Mouse (Mus musculus) lung, embryonic 15.5 days (tissue): ENCODE data around the gene Tdrd12. TPM values are rescaled to one million over a fixed set of nuclear protein-coding genes. Genes with fewer than 3 reads are reported as not detected.
"Not testable (repeated sequence)": the region's sequence is repeated elsewhere in the genome, so short reads cannot be mapped to it uniquely, and the experiment has no call there.

Experiments used
- ATAC-seq: fragments of 200-750 bp; cut with Nextera tagmentation; 2 replicates; pipeline ENCODE4 v1.8.0; 2017; ENCODE audit warnings: moderate number of reproducible peaks, borderline replicate concordance; ENCODE audit not compliant: low FRiP score, low TSS enrichment; ENCODE audit errors: extremely low read depth
- H3K27ac ChIP-seq: fragments of 300-500 bp; sonication (generic); 2 replicates; pipeline ENCODE4 v1.5.1; 2015; ENCODE audit warnings: moderate library complexity, mild to moderate bottlenecking, inconsistent platforms
- H3K27me3 ChIP-seq: fragments of 300-500 bp; sonication (generic); 2 replicates; pipeline ENCODE4 v1.6.1; 2015; ENCODE audit warnings: inconsistent platforms
- H3K36me3 ChIP-seq: fragments of 300-500 bp; sonication (generic); 2 replicates; pipeline ENCODE4 v1.6.1; 2015; ENCODE audit warnings: inconsistent platforms
- H3K4me1 ChIP-seq: fragments of 300-500 bp; sonication (generic); 2 replicates; pipeline ENCODE4 v1.6.1; 2015; ENCODE audit warnings: inconsistent platforms
- H3K4me2 ChIP-seq: fragments of 300-500 bp; sonication (generic); 2 replicates; pipeline ENCODE4 v1.6.1; 2015; ENCODE audit warnings: inconsistent platforms, mild to moderate bottlenecking, moderate library complexity
- H3K4me3 ChIP-seq: fragments of 300-500 bp; sonication (generic); 2 replicates; pipeline ENCODE4 v1.5.1; 2015; ENCODE audit warnings: mild to moderate bottlenecking, inconsistent platforms
- H3K9ac ChIP-seq: fragments of 300-500 bp; sonication (generic); 2 replicates; pipeline ENCODE4 v1.6.1; 2015; ENCODE audit warnings: inconsistent platforms
- H3K9me3 ChIP-seq: fragments of 300-500 bp; sonication (generic); 2 replicates; pipeline ENCODE4 v1.6.1; 2016; ENCODE audit warnings: inconsistent platforms
- WGBS: fragments of 180-500 bp; shearing (Covaris S2); methylation state at CpG from one replicate; pipeline ENCODE4 v1.1.7; 2015; 5-methylcytosine and 5-hydroxymethylcytosine counted together
- polyA plus RNA-seq: library from polyadenylated mRNA; unstranded; fragments of >200 nt; fragmentation: Nextera tagmentation; extraction: Ambion mirVana; gene quantifications from 2 replicates; pipeline ENCODE4 v1.2.1, GENCODE M21; 2015

Gene Tdrd12
- polyA plus RNA-seq, result 0.29 and 0.30 TPM in 2 replicates

- no peak within 1 kb of the TSS for H3K4me2 ChIP-seq
- no peak for ATAC-seq
- H3K27ac ChIP-seq, result no peak within 1 kb of the TSS
- no peaks in the 10 kb centered on the region for H3K9me3 ChIP-seq
- no peak within 1 kb of the TSS for H3K4me3 ChIP-seq
- H3K27me3 ChIP-seq, result no peaks in the 10 kb centered on the region
- H3K9ac ChIP-seq, result no peak within 1 kb of the TSS
- H3K4me1 ChIP-seq, result no peaks in the 10 kb centered on the region
- no peaks in the 10 kb centered on the region for H3K36me3 ChIP-seq
- 87% methylated on average over 17 of the region's 17 CpGs for WGBS
These were observed at the start of gene Tdrd12 for GRCm38 (mm10) chr7:35537562-35537961. Gene Tdrd12 (minus strand): TSS chr7:35537745.

- WGBS, result 15% methylated on average over 15 of the region's 15 CpGs
- H3K27me3 ChIP-seq, result peaks cover 32% of the 10 kb centered on the region
- no peak overlapping the region for H3K27ac ChIP-seq
- H3K36me3 ChIP-seq, result no peaks in the 10 kb centered on the region
- ATAC-seq, result no peak
- H3K9me3 ChIP-seq, result no peaks in the 10 kb centered on the region
- peak overlapping the region; percentile 97 for H3K4me2 ChIP-seq
- peak overlapping the region; percentile 91 for H3K4me3 ChIP-seq
- peaks cover 22% of the 10 kb centered on the region for H3K4me1 ChIP-seq
- H3K9ac ChIP-seq, result peak overlapping the region; percentile 80
These were observed 49.4 kb upstream of the Tdrd12 start for GRCm38 (mm10) chr7:35586906-35587445.

GRCm38 (mm10) chr7:35586055-35586905 is 48.7 kb upstream of the Tdrd12 start, which contains the start of gene Ankrd27:
Gene Ankrd27 (plus strand): TSS chr7:35586244.
- 0% methylated on average over 49 of the region's 49 CpGs for WGBS
- peak; percentile 98 for ATAC-seq
- H3K27ac ChIP-seq, result peak within 1 kb of the TSS; percentile 65
- H3K36me3 ChIP-seq, result no peaks in the 10 kb centered on the region
- peaks cover 39% of the 10 kb centered on the region for H3K27me3 ChIP-seq
- H3K9me3 ChIP-seq, result no peaks in the 10 kb centered on the region
- peaks cover 22% of the 10 kb centered on the region for H3K4me1 ChIP-seq
- H3K4me3 ChIP-seq, result peak within 1 kb of the TSS; percentile 91
- H3K4me2 ChIP-seq, result peak within 1 kb of the TSS; percentile 97
- H3K9ac ChIP-seq, result peak within 1 kb of the TSS; percentile 80

GRCm38 (mm10) chr7:35585191-35586054 is 47.9 kb upstream of the Tdrd12 start, which contains the start of gene Rgs9bp:
Gene Rgs9bp (minus strand): TSS chr7:35585582.
- Histone ChIP-seq H3K4me1 (peaks cover 22% of the 10 kb centered on the region), H3K4me3 (peak within 1 kb of the TSS; percentile 91), H3K9me3 (no peaks in the 10 kb centered on the region), H3K27ac (peak within 1 kb of the TSS; percentile 65), H3K9ac (peak within 1 kb of the TSS; percentile 80), H3K4me2 (peak within 1 kb of the TSS; percentile 97), H3K36me3 (no peaks in the 10 kb centered on the region), H3K27me3 (peaks cover 43% of the 10 kb centered on the region)
- ATAC-seq, result peak; percentile 90
- WGBS, result under 1% methylated on average over 45 of the region's 45 CpGs

GRCm38 (mm10) chr7:35584786-35585190 is 47.2 kb upstream of the Tdrd12 start:
- no peaks in the 10 kb centered on the region for H3K36me3 ChIP-seq
- H3K9ac ChIP-seq, result peak overlapping the region; percentile 44
- H3K4me3 ChIP-seq, result peak overlapping the region; percentile 91
- H3K27me3 ChIP-seq, result peaks cover 43% of the 10 kb centered on the region
- peak overlapping the region; percentile 97 for H3K4me2 ChIP-seq
- H3K27ac ChIP-seq, result no peak overlapping the region
- no peaks in the 10 kb centered on the region for H3K9me3 ChIP-seq
- WGBS, result 0% methylated on average over 49 of the region's 50 CpGs
- peaks cover 22% of the 10 kb centered on the region for H3K4me1 ChIP-seq
- no peak for ATAC-seq

GRCm38 (mm10) chr7:35584068-35584785 is 46.7 kb upstream of the Tdrd12 start:
- no peak for ATAC-seq
- no peak overlapping the region for H3K27ac ChIP-seq
- H3K36me3 ChIP-seq, result no peaks in the 10 kb centered on the region
- H3K27me3 ChIP-seq, result peaks cover 43% of the 10 kb centered on the region
- peak overlapping the region; percentile 97 for H3K4me2 ChIP-seq
- no peaks in the 10 kb centered on the region for H3K9me3 ChIP-seq
- H3K4me1 ChIP-seq, result peaks cover 22% of the 10 kb centered on the region
- WGBS, result 3% methylated on average over 36 of the region's 36 CpGs
- H3K9ac ChIP-seq, result no peak overlapping the region; the same call in 1 of the 2 replicates
- peak overlapping the region; percentile 91 for H3K4me3 ChIP-seq

- Histone ChIP-seq H3K4me2 (peak overlapping the region; percentile 97; the same call in 1 of the 2 replicates), H3K36me3 (no peaks in the 10 kb centered on the region), H3K27me3 (peaks cover 43% of the 10 kb centered on the region), H3K4me3 (no peak overlapping the region), H3K27ac (no peak overlapping the region), H3K9ac (no peak overlapping the region), H3K4me1 (peaks cover 22% of the 10 kb centered on the region), H3K9me3 (no peaks in the 10 kb centered on the region)
- WGBS, result 9% methylated on average over 11 of the region's 11 CpGs
- no peak for ATAC-seq
These were observed 46.0 kb upstream of the Tdrd12 start for GRCm38 (mm10) chr7:35583476-35584025.

- Histone ChIP-seq H3K36me3 (no peaks in the 10 kb centered on the region), H3K27ac (no peak overlapping the region), H3K4me1 (peaks cover 21% of the 10 kb centered on the region), H3K27me3 (peaks cover 43% of the 10 kb centered on the region), H3K9me3 (no peaks in the 10 kb centered on the region), H3K9ac (no peak overlapping the region), H3K4me3 (no peak overlapping the region), H3K4me2 (no peak overlapping the region)
- ATAC-seq, result no peak
- 65% methylated on average over 5 of the region's 5 CpGs for WGBS
These were observed 45.2 kb upstream of the Tdrd12 start for GRCm38 (mm10) chr7:35582719-35583118.

- no peak for ATAC-seq
- Histone ChIP-seq H3K9me3 (no peaks in the 10 kb centered on the region), H3K9ac (no peak overlapping the region), H3K36me3 (no peaks in the 10 kb centered on the region), H3K27ac (no peak overlapping the region), H3K4me2 (no peak overlapping the region), H3K4me3 (no peak overlapping the region), H3K27me3 (peaks cover 42% of the 10 kb centered on the region), H3K4me1 (peaks cover 8% of the 10 kb centered on the region)
- 34% methylated on average over 4 of the region's 4 CpGs for WGBS
These were observed 42.3 kb upstream of the Tdrd12 start for GRCm38 (mm10) chr7:35579849-35580248.

- H3K4me2 ChIP-seq, ATAC-seq, H3K27ac ChIP-seq, H3K9ac ChIP-seq, H3K27me3 ChIP-seq, H3K4me1 ChIP-seq, H3K36me3 ChIP-seq, H3K4me3 ChIP-seq, H3K9me3 ChIP-seq: not testable (repeated sequence)
- 25% methylated on average over 6 of the region's 6 CpGs for WGBS
These were observed 33.3 kb upstream of the Tdrd12 start for GRCm38 (mm10) chr7:35570883-35571282.

GRCm38 (mm10) chr7:35569724-35570123 is 32.2 kb upstream of the Tdrd12 start:
- H3K27ac ChIP-seq, H3K4me2 ChIP-seq, H3K27me3 ChIP-seq, H3K4me1 ChIP-seq, H3K4me3 ChIP-seq, H3K9ac ChIP-seq, H3K9me3 ChIP-seq, ATAC-seq, H3K36me3 ChIP-seq: not testable (repeated sequence)
- 87% methylated on average over 4 of the region's 4 CpGs for WGBS
